Mouse (Mus musculus) Patski (cell line): ENCODE measurements at regions not wholly inside any gene's neighbourhood (a gene's known extent, or its start where the extent isn't known, plus 50 kb on each side); places are given as distances from the start of the nearest gene placed in this dataset.

Experiments
- ATAC-seq: fragments of 100-300 bp; one replicate; pipeline ENCODE4 v1.8.0; 2021
- CTCF ChIA-PET: fragments of 350-600 bp; sonication (Branson Sonifier 250); formaldehyde crosslinking; loops from one replicate; lab custom pipeline; 2022; ENCODE audit warnings: inconsistent platforms; lab: Charles Lee
- POLR2A ChIA-PET: fragments of 350-600 bp; sonication (Branson Sonifier 250); formaldehyde crosslinking; loops from one replicate; lab custom pipeline; 2022; ENCODE audit warnings: antibody characterized with exemption, inconsistent platforms; lab: Charles Lee
- DNase-seq: peaks from one replicate; pipeline ENCODE4 v3.0.0-alpha.2; 2011; ENCODE audit warnings: low read depth, low spot score
- H3K27me3 ChIP-seq: fragments of 371-371 bp; one replicate; pipeline ENCODE4 v1.5.1; 2021
- CTCF ChIP-seq: fragments of 100-300 bp; IDR thresholded peaks from one replicate; pipeline ENCODE4 v1.5.1; 2021
- in situ Hi-C: fragments of 300-500 bp; cut with MboI; formaldehyde crosslinking; loops from 3 replicates; pipeline ENCODE4 v1.11.1; 2018; ENCODE audit warnings: low pct_unique_long_range_greater_than_20kb, mixed read lengths

DNA sequence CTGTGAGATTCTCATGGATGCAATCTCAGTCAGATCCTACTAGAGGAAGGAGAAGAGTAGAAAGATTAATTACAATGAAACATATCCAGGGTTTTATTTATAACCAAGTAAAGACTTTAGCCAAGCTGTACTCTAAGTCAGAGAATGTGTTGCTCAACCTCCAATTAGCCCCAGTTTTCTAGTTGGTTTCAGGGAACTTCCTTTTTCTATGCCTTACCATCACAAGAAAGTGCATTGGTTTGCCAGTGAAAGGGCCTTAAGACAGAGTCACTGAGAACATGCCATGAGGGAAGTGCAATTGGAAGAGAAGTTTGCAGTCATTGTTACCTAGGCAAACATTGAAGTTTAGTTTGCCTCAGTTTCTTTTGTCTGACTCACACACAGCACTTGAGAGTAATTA is 229.8 kb upstream of the B430305J03Rik start:
- ATAC-seq (no peak), DNase-seq (no peak)
- ChIA-PET CTCF (no interaction called here), POLR2A (no interaction called here)
- peaks cover 70% of the 10 kb centered on the region for H3K27me3 ChIP-seq
- TF ChIP-seq CTCF = no peak
- in situ Hi-C loops = no loop called here

GRCm38 (mm10) chr3:61592342-61592741 is 226.6 kb upstream of the B430305J03Rik start:
- peaks cover 61% of the 10 kb centered on the region for H3K27me3 ChIP-seq
- DNase-seq = no peak
- no peak for TF ChIP-seq CTCF
- no peak for ATAC-seq
- ChIA-PET POLR2A (no interaction called here), CTCF (no interaction called here)
- in situ Hi-C loops = no loop called here

- ChIA-PET CTCF (interaction anchor here (1.7 kb wide), 1 partner anchor 39 kb away, joined by 3 read pairs; no protein-coding TSS in a partner anchor), POLR2A (no interaction called here)
- in situ Hi-C loops = no loop called here
- H3K27me3 ChIP-seq = peaks cover 27% of the 10 kb centered on the region
- no peak for ATAC-seq
- no peak for DNase-seq
- TF ChIP-seq CTCF = no peak
Observed at GRCm38 (mm10) chr3:61583669-61584068, 217.9 kb upstream of the B430305J03Rik start.

DNA sequence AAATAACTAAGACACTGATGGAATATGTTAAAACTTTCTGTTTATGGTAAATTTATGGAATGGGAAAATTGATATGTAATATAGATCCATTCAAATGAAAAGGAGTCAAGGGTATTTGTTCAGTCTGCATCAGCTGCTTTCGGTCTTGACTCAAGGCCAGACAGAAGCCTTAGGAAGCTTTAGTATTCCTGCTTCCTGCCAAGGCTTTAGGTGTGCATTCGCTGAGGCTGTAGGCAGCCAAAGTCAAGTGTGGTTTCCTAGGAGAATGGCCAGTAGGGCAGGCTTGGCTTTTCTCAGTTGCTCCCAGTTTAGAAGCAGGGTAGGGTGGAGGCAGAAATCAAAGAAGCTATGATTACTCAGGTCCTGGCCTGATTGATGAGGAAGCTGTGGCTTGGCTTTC is 217.2 kb upstream of the B430305J03Rik start:
- ChIA-PET POLR2A (no interaction called here), CTCF (no interaction called here)
- no peak for TF ChIP-seq CTCF
- H3K27me3 ChIP-seq = peaks cover 27% of the 10 kb centered on the region
- ATAC-seq (no peak), DNase-seq (no peak)
- in situ Hi-C loops = no loop called here

DNA sequence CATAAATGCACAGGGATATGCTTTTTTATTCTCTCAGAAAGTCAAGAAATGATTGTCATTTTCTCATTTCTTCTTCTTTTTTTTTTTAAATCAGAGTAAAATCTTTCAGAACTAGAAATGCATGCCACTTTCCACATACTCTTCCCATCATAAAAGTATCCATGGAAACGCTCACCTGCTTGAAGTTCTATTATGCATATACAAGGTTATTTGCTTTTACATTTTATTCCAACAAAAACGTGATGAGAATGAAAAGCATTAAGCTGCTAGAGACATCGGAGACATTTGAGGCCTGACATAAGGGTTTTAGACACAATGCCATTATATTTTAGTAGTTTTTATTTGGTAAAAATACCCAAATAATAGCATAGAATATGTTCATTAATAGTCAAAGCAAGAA is 214.5 kb upstream of the B430305J03Rik start:
- ChIA-PET POLR2A (no interaction called here), CTCF (no interaction called here)
- no peak for DNase-seq
- no peak for ATAC-seq
- in situ Hi-C loops = no loop called here
- peaks cover 28% of the 10 kb centered on the region for H3K27me3 ChIP-seq
- TF ChIP-seq CTCF = no peak

- POLR2A ChIA-PET = no interaction called here
- ATAC-seq (no peak), DNase-seq (no peak)
- CTCF ChIA-PET = no interaction called here
- no peak for TF ChIP-seq CTCF
- in situ Hi-C loops = no loop called here
- peaks cover 36% of the 10 kb centered on the region for H3K27me3 ChIP-seq
Observed at GRCm38 (mm10) chr3:61537113-61537512, 171.4 kb upstream of the B430305J03Rik start.

- in situ Hi-C loops = no loop called here
- ChIA-PET POLR2A (no interaction called here), CTCF (interaction anchor here (1.1 to 1.6 kb wide), 2 partner anchors 10 to 16 kb away, joined by 3 to 4 read pairs; no protein-coding TSS in a partner anchor)
- no peak for DNase-seq
- H3K27me3 ChIP-seq = peaks cover 30% of the 10 kb centered on the region
- TF ChIP-seq CTCF = no peak
- no peak for ATAC-seq
Observed at GRCm38 (mm10) chr3:61535751-61536150, 170.0 kb upstream of the B430305J03Rik start.

GRCm38 (mm10) chr3:61503178-61503577 is 137.4 kb upstream of the B430305J03Rik start:
- in situ Hi-C loops = no loop called here
- DNase-seq (no peak), ATAC-seq (no peak)
- peaks cover 18% of the 10 kb centered on the region for H3K27me3 ChIP-seq
- CTCF ChIA-PET = interaction anchor here (1.0 to 1.2 kb wide), 2 partner anchors 24 to 82 kb away, joined by 3 read pairs; no protein-coding TSS in a partner anchor
- POLR2A ChIA-PET = no interaction called here
- no peak for TF ChIP-seq CTCF

DNA sequence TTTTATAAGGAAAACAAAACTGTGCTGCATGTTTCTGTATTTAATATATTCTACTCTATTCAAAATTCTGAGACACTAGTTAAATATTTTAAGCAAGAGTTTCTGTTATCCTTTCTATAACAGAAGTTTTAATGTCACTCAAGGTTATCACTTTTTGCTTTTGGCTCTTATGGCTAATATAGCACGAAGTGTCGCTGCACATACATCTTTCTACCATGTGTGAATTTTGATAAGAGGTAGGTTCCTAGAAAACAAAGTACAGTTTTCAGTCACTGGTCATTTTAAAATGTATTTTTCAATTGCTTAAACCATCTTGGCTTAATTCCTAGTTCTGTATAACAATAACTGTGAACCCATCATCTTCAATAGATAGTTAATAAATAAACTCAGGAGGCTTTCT is 129.1 kb upstream of the B430305J03Rik start:
- POLR2A ChIA-PET = no interaction called here
- in situ Hi-C loops = no loop called here
- no peak for DNase-seq
- TF ChIP-seq CTCF = no peak
- peaks cover 31% of the 10 kb centered on the region for H3K27me3 ChIP-seq
- no peak for ATAC-seq
- CTCF ChIA-PET = no interaction called here

GRCm38 (mm10) chr3:61486808-61487389 is 121.1 kb upstream of the B430305J03Rik start:
- in situ Hi-C loops = no loop called here

DNA sequence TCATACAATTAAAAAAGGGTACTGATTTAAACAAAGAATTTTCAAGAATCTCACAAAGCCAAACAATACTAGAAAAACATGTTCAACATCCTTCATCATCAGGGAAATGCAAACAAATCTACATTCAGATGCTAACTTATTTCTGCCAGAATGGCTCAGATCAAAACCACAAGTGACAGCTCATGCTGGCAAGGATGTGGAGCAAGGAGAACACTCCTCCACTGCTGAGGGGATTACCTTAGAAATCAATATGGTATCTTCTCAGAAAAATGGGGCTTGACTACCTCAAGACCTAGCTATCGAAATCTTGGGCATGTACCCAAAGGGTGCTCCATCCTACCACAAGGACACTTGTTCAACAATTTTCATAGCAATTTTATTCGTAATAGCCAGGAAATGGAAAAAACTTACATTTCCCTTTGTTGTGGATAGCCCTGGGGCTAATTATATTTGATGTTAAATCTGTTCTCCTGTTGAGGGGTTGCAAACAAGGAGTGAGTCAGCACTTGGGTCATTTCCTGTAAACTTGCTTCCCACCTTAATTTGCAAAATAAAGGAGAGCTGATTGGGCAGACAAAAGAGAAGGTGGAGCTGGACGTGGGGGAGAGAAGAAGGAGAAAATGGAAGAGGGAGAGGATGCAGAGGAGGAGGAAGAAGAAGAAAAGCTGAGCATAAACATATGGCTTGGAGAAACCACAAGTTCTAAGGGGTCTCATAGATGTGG is 113.3 kb upstream of the B430305J03Rik start:
- ChIA-PET POLR2A (no interaction called here), CTCF (interaction anchor here (0.9 to 1.6 kb wide), 3 partner anchors 10 to 24 kb away, joined by 3 read pairs; no protein-coding TSS in a partner anchor)
- in situ Hi-C loops = no loop called here
- DNase-seq (no peak), ATAC-seq (no peak)
- H3K27me3 ChIP-seq = peaks cover 39% of the 10 kb centered on the region
- TF ChIP-seq CTCF = no peak

More at GRCm38 (mm10) chr3:61486808-61487389, 121.1 kb upstream of the B430305J03Rik start:
- ATAC-seq (no peak), DNase-seq (no peak)
- peaks cover 39% of the 10 kb centered on the region for H3K27me3 ChIP-seq
- ChIA-PET CTCF (no interaction called here), POLR2A (no interaction called here)
- no peak for TF ChIP-seq CTCF
